ENCODE assay signal across 20 mouse cellular contexts in the genomic region with DNA sequence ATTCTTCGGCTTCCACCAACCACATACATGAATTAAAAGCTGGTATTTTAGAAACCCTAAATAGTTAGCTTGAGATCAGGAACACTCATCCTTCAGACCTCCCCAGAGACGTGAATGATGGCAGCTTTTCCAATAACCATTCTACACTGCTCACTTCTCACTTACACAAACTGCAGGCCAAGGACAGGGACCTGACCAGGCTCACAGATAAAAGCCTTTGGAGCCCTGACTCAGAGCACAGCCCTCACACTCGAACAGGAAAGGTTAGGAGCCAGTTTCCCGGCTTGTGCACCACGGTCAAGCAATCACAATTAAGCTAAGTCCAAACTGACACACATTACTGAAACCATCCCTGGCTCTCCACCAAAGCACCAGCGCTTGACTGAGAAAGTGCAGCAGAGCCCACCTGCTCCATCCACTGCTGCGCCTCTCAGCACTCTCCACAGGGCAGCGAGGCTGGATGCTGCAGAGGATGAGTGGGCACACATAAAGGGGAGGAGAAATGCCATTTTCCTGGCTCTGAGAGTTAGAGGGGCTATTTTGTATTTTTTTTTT. TPM values are rescaled to one million over a fixed set of nuclear protein-coding genes. Genes with fewer than 3 reads are reported as not detected.
DNase-seq lines count a peak whose midpoint lies in the region; ATAC-seq and TF ChIP-seq lines count a peak whose summit lies in the region.
"Had no signal": no experiment of that assay in that cellular context is flagged by ENCODE, and none has a peak within 500 bp of the region (broad histone marks: within the 10 kb centered on the region; RNA-seq: fewer than 3 reads in every experiment).

No protein-coding gene starts in this region.

- no peaks in the 10 kb centered on the region for H3K4me1 ChIP-seq in hindbrain, postnatal 0 days (ENCODE audit: insufficient read depth, low read length)
- H3K4me1 ChIP-seq in hindbrain, embryonic 11.5 days (replicated peaks; ENCODE audit: control insufficient read depth, insufficient read depth, low read length) = no peaks in the 10 kb centered on the region
- H3K4me1 ChIP-seq: embryonic facial prominence, embryonic 15.5 days; forebrain, embryonic 10.5 days; forebrain, embryonic 15.5 days; heart, embryonic 13.5 days; hindbrain, embryonic 13.5 days; intestine, embryonic 15.5 days had no signal

- no peak overlapping the region for H3K9ac ChIP-seq in hindbrain, postnatal 0 days (replicated peaks; ENCODE audit: low read length)
- H3K9ac ChIP-seq in hindbrain, embryonic 11.5 days (ENCODE audit: low read depth, low read length) = no peak overlapping the region
- H3K9ac ChIP-seq: embryonic facial prominence, embryonic 15.5 days; forebrain, embryonic 15.5 days; heart, embryonic 13.5 days; hindbrain, embryonic 13.5 days; intestine, embryonic 15.5 days had no signal

- no peaks in the 10 kb centered on the region for H3K9me3 ChIP-seq in hindbrain, postnatal 0 days (ENCODE audit: low read length)
- no peaks in the 10 kb centered on the region for H3K9me3 ChIP-seq in hindbrain, embryonic 11.5 days (ENCODE audit: control insufficient read depth, low read length)
- H3K9me3 ChIP-seq: embryonic facial prominence, embryonic 15.5 days; forebrain, embryonic 10.5 days; forebrain, embryonic 15.5 days; heart, embryonic 13.5 days; hindbrain, embryonic 13.5 days; intestine, embryonic 15.5 days had no signal

- no peak overlapping the region for H3K27ac ChIP-seq in hindbrain, postnatal 0 days
- no peak overlapping the region for H3K27ac ChIP-seq in hindbrain, embryonic 11.5 days (ENCODE audit: low read depth, low read length)
- H3K27ac ChIP-seq: embryonic facial prominence, embryonic 15.5 days; forebrain, embryonic 10.5 days; forebrain, embryonic 15.5 days; heart, embryonic 13.5 days; hindbrain, embryonic 13.5 days; intestine, embryonic 15.5 days had no signal

- H3K4me3 ChIP-seq in hindbrain, postnatal 0 days (ENCODE audit: low read length) = no peak overlapping the region
- no peak overlapping the region for H3K4me3 ChIP-seq in hindbrain, embryonic 11.5 days (ENCODE audit: low read depth, low read length)
- H3K4me3 ChIP-seq: embryonic facial prominence, embryonic 15.5 days; erythroblast, embryonic 14.5 days; forebrain, embryonic 10.5 days; forebrain, embryonic 15.5 days; heart, embryonic 13.5 days; hindbrain, embryonic 13.5 days; intestine, embryonic 15.5 days had no signal

- H3K27me3 ChIP-seq in hindbrain, postnatal 0 days (ENCODE audit: insufficient read depth, low read length) = no peaks in the 10 kb centered on the region
- H3K27me3 ChIP-seq in hindbrain, embryonic 11.5 days (ENCODE audit: control insufficient read depth, insufficient read depth, low read length) = no peaks in the 10 kb centered on the region
- H3K27me3 ChIP-seq: embryonic facial prominence, embryonic 15.5 days; forebrain, embryonic 15.5 days; heart, embryonic 13.5 days; hindbrain, embryonic 13.5 days; intestine, embryonic 15.5 days had no signal

- no peak overlapping the region for H3K4me2 ChIP-seq in hindbrain, postnatal 0 days (ENCODE audit: low read depth, low read length)
- no peak overlapping the region for H3K4me2 ChIP-seq in hindbrain, embryonic 11.5 days (replicated peaks; ENCODE audit: low read depth, low read length)
- H3K4me2 ChIP-seq: embryonic facial prominence, embryonic 15.5 days; forebrain, embryonic 15.5 days; heart, embryonic 13.5 days; hindbrain, embryonic 13.5 days; intestine, embryonic 15.5 days had no signal

- peaks cover 3% of the 10 kb centered on the region; the same call in 1 of the 2 replicates for H3K36me3 ChIP-seq in hindbrain, postnatal 0 days (ENCODE audit: insufficient read depth, low read length)
- H3K36me3 ChIP-seq in hindbrain, embryonic 11.5 days (ENCODE audit: control insufficient read depth, insufficient read depth, low read length) = no peaks in the 10 kb centered on the region; the same call in 1 of the 2 replicates

- no peak for TF ChIP-seq CTCF in hindbrain, postnatal 0 days (IDR thresholded peaks at IDR 0.05; ENCODE audit: low read depth)

- 72% methylated on average over 8 of the region's 8 CpGs for WGBS in hindbrain, postnatal 0 days
- 83% methylated on average over 8 of the region's 8 CpGs for WGBS in hindbrain, embryonic 11.5 days

- intact Hi-C loops in gastrocnemius, postnatal 36 days (cut with DNase I) = no loop called here

- 0 out of 2 replicates have a peak, but pooled peaks have one; percentile 35 for ATAC-seq in hindbrain, postnatal 0 days
- no peak for ATAC-seq in hindbrain, embryonic 11.5 days (ENCODE audit: low FRiP score)
- ATAC-seq in monocyte, adult 5-6 weeks (replicated peaks; ENCODE audit: insufficient number of reproducible peaks, low FRiP score, low TSS enrichment, poor library complexity, severe bottlenecking) = no peak
- ATAC-seq: forebrain, embryonic 15.5 days; intestine, embryonic 15.5 days had no signal

- peak; percentile 65 to 68 for DNase-seq in cerebellum, postnatal 10 days
- DNase-seq in cerebellum, adult 11-12 months = no peak
- DNase-seq in hindbrain, postnatal 0 days (ENCODE audit: low spot score) = no peak
- DNase-seq in hindbrain, embryonic 11.5 days (ENCODE audit: low spot score) = no peak
- peak; percentile 59 for DNase-seq in adrenal gland, postnatal 14 days
- DNase-seq in gastrocnemius, postnatal 36 days = no peak
- DNase-seq: cerebellum, adult 11 months; cerebellum, adult 9-11 months; embryo, embryonic 11 days; gastrocnemius, postnatal 14 days; heart, postnatal 4 days; kidney, adult 18-20 months had no signal

RNA-seq across cellular contexts. Expression of a gene that starts 11.0 kb away (rescaled TPM):
- 5.2 and 6.1 TPM in 2 replicates for total RNA-seq in hindbrain, postnatal 0 days (2014; rRNA removed)
- 8.4 and 9.6 TPM in 2 replicates for polyA plus RNA-seq in hindbrain, postnatal 0 days (2015; fragmentation: Nextera tagmentation; extraction: Ambion mirVana)
- 13.2 and 13.3 TPM in 2 replicates for polyA plus RNA-seq in hindbrain, embryonic 11.5 days (2014; fragmentation: Nextera tagmentation; extraction: Ambion mirVana)
- total RNA-seq in adrenal gland, postnatal 14 days (2021) = 20.8 and 21.2 TPM in 2 replicates
- 32.9 to 78.1 TPM (median 39.0 TPM) in 3 replicates for total RNA-seq in monocyte, adult 5-6 weeks (2017)
- total RNA-seq in gastrocnemius, postnatal 36 days (2021) = 10 to 100 TPM; 13.5 to 15.6 TPM

RNA-seq across cellular contexts. Expression of a gene that starts 49.4 kb away (rescaled TPM):
- 22.4 and 33.6 TPM in 2 replicates for total RNA-seq in hindbrain, postnatal 0 days (2014; rRNA removed)
- polyA plus RNA-seq in hindbrain, postnatal 0 days (2015; fragmentation: Nextera tagmentation; extraction: Ambion mirVana) = 23.0 and 26.6 TPM in 2 replicates
- 46.3 and 50.8 TPM in 2 replicates for polyA plus RNA-seq in hindbrain, embryonic 11.5 days (2014; fragmentation: Nextera tagmentation; extraction: Ambion mirVana)
- 12.7 and 14.0 TPM in 2 replicates for total RNA-seq in adrenal gland, postnatal 14 days (2021)
- 33.0 to 35.9 TPM (median 35.4 TPM) in 3 replicates for total RNA-seq in monocyte, adult 5-6 weeks (2017)
- 1 to 10 TPM; 5.0 TPM for total RNA-seq in gastrocnemius, postnatal 36 days (2021)

Comparison
In these comparisons a context has a peak if more than half of its experiments do, and no peak if none do; other contexts are left out.
1. DNase-seq: peak in cerebellum, postnatal 10 days (2 of 2) and adrenal gland, postnatal 14 days (single experiment); none in cerebellum, adult 11-12 months (single experiment), hindbrain, postnatal 0 days (single experiment), hindbrain, embryonic 11.5 days (single experiment) and gastrocnemius, postnatal 36 days (0 of 2).